Mouse (Mus musculus): ENCODE data around the gene Dcaf5. TPM values are rescaled to one million over a fixed set of nuclear protein-coding genes. Genes with fewer than 3 reads are reported as not detected.
A peak's percentile ranks its signal among the peaks of the same experiment; 100 is the strongest.

Gene Dcaf5
- polyA plus RNA-seq, 1 experiment, result 12.5 TPM

- no peak for TF ChIP-seq CTCF (IDR thresholded peaks at IDR 0.05; ENCODE audit: control insufficient read depth, insufficient read depth, low read length)
- TF ChIP-seq POLR2A (IDR thresholded peaks at IDR 0.05; ENCODE audit: borderline replicate concordance, control insufficient read depth, low read depth, low read length), result no peak
- no peak overlapping the region for H3K27ac ChIP-seq (ENCODE audit: control insufficient read depth, insufficient read depth, low read depth, low read length, poor library complexity)
- H3K4me1 ChIP-seq (ENCODE audit: control insufficient read depth, insufficient read depth, low read length), result no peaks in the 10 kb centered on the region
- H3K4me3 ChIP-seq (replicated peaks; ENCODE audit: control insufficient read depth, low read depth, low read length), result no peak overlapping the region
- 78% methylated on average over 6 of the region's 6 CpGs for WGBS
Measured at GRCm38 (mm10) chr12:80344777-80345231, 91.6 kb downstream of the Dcaf5 start.

GRCm38 (mm10) chr12:80340936-80341335 lies 95.5 kb downstream of the Dcaf5 start:
- TF ChIP-seq CTCF (IDR thresholded peaks at IDR 0.05; ENCODE audit: control insufficient read depth, insufficient read depth, low read length), result no peak
- TF ChIP-seq POLR2A (IDR thresholded peaks at IDR 0.05; ENCODE audit: borderline replicate concordance, control insufficient read depth, low read depth, low read length), result no peak
- WGBS, result 81% methylated on average over 2 of the region's 2 CpGs
- Histone ChIP-seq H3K27ac (ENCODE audit: control insufficient read depth, insufficient read depth, low read depth, low read length, poor library complexity) (no peak overlapping the region), H3K4me3 (replicated peaks; ENCODE audit: control insufficient read depth, low read depth, low read length) (no peak overlapping the region), H3K4me1 (ENCODE audit: control insufficient read depth, insufficient read depth, low read length) (no peaks in the 10 kb centered on the region; the same call in 1 of the 2 replicates)

- 46% methylated on average over 4 of the region's 4 CpGs for WGBS
- TF ChIP-seq CTCF (IDR thresholded peaks at IDR 0.05; ENCODE audit: control insufficient read depth, insufficient read depth, low read length), result no peak
- TF ChIP-seq POLR2A (IDR thresholded peaks at IDR 0.05; ENCODE audit: borderline replicate concordance, control insufficient read depth, low read depth, low read length), result no peak
- Histone ChIP-seq H3K4me3 (replicated peaks; ENCODE audit: control insufficient read depth, low read depth, low read length) (no peak overlapping the region), H3K4me1 (ENCODE audit: control insufficient read depth, insufficient read depth, low read length) (peaks cover 1% of the 10 kb centered on the region; the same call in 1 of the 2 replicates), H3K27ac (ENCODE audit: control insufficient read depth, insufficient read depth, low read depth, low read length, poor library complexity) (no peak overlapping the region)
Measured at GRCm38 (mm10) chr12:80334162-80334561, 102.2 kb downstream of the Dcaf5 start.

- Histone ChIP-seq H3K4me1 (ENCODE audit: control insufficient read depth, insufficient read depth, low read length) (peaks cover 7% of the 10 kb centered on the region; the same call in 1 of the 2 replicates), H3K27ac (ENCODE audit: control insufficient read depth, insufficient read depth, low read depth, low read length, poor library complexity) (peak overlapping the region; percentile 64), H3K4me3 (replicated peaks; ENCODE audit: control insufficient read depth, low read depth, low read length) (no peak overlapping the region)
- TF ChIP-seq POLR2A (IDR thresholded peaks at IDR 0.05; ENCODE audit: borderline replicate concordance, control insufficient read depth, low read depth, low read length) (no peak), CTCF (IDR thresholded peaks at IDR 0.05; ENCODE audit: control insufficient read depth, insufficient read depth, low read length) (no peak)
- 7% methylated on average over 2 of the region's 2 CpGs for WGBS
Measured at GRCm38 (mm10) chr12:80331634-80332033, 104.8 kb downstream of the Dcaf5 start.

GRCm38 (mm10) chr12:80330819-80331218 lies 105.6 kb downstream of the Dcaf5 start:
- TF ChIP-seq POLR2A (IDR thresholded peaks at IDR 0.05; ENCODE audit: borderline replicate concordance, control insufficient read depth, low read depth, low read length) (no peak), CTCF (IDR thresholded peaks at IDR 0.05; ENCODE audit: control insufficient read depth, insufficient read depth, low read length) (no peak)
- no peak overlapping the region for H3K4me3 ChIP-seq (replicated peaks; ENCODE audit: control insufficient read depth, low read depth, low read length)
- WGBS, result 85% methylated on average over 8 of the region's 8 CpGs
- H3K4me1 ChIP-seq (ENCODE audit: control insufficient read depth, insufficient read depth, low read length), result peaks cover 9% of the 10 kb centered on the region; the same call in 1 of the 2 replicates
- no peak overlapping the region for H3K27ac ChIP-seq (ENCODE audit: control insufficient read depth, insufficient read depth, low read depth, low read length, poor library complexity)

GRCm38 (mm10) chr12:80329641-80330040 lies 106.8 kb downstream of the Dcaf5 start:
- 52% methylated on average over 2 of the region's 2 CpGs for WGBS
- Histone ChIP-seq H3K4me1 (ENCODE audit: control insufficient read depth, insufficient read depth, low read length) (peaks cover 9% of the 10 kb centered on the region; the same call in 1 of the 2 replicates), H3K27ac (ENCODE audit: control insufficient read depth, insufficient read depth, low read depth, low read length, poor library complexity) (no peak overlapping the region), H3K4me3 (replicated peaks; ENCODE audit: control insufficient read depth, low read depth, low read length) (no peak overlapping the region)
- TF ChIP-seq CTCF (IDR thresholded peaks at IDR 0.05; ENCODE audit: control insufficient read depth, insufficient read depth, low read length), result no peak
- TF ChIP-seq POLR2A (IDR thresholded peaks at IDR 0.05; ENCODE audit: borderline replicate concordance, control insufficient read depth, low read depth, low read length), result no peak

GRCm38 (mm10) chr12:80326047-80326446 lies 110.4 kb downstream of the Dcaf5 start:
- TF ChIP-seq POLR2A (IDR thresholded peaks at IDR 0.05; ENCODE audit: borderline replicate concordance, control insufficient read depth, low read depth, low read length), result no peak
- peaks cover 8% of the 10 kb centered on the region; the same call in 1 of the 2 replicates for H3K4me1 ChIP-seq (ENCODE audit: control insufficient read depth, insufficient read depth, low read length)
- peak overlapping the region; percentile 25; the same call in 1 of the 2 replicates for H3K27ac ChIP-seq (ENCODE audit: control insufficient read depth, insufficient read depth, low read depth, low read length, poor library complexity)
- no peak overlapping the region for H3K4me3 ChIP-seq (replicated peaks; ENCODE audit: control insufficient read depth, low read depth, low read length)

GRCm38 (mm10) chr12:80324785-80325131 lies 111.6 kb downstream of the Dcaf5 start:
- TF ChIP-seq POLR2A (IDR thresholded peaks at IDR 0.05; ENCODE audit: borderline replicate concordance, control insufficient read depth, low read depth, low read length) (no peak), CTCF (IDR thresholded peaks at IDR 0.05; ENCODE audit: control insufficient read depth, insufficient read depth, low read length) (no peak)
- 63% methylated on average over 1 of the region's 1 CpGs for WGBS
- Histone ChIP-seq H3K27ac (ENCODE audit: control insufficient read depth, insufficient read depth, low read depth, low read length, poor library complexity) (no peak overlapping the region), H3K4me1 (ENCODE audit: control insufficient read depth, insufficient read depth, low read length) (peaks cover 8% of the 10 kb centered on the region; the same call in 1 of the 2 replicates), H3K4me3 (replicated peaks; ENCODE audit: control insufficient read depth, low read depth, low read length) (no peak overlapping the region)

Data from bone marrow, adult 2 months (tissue).